Mouse (Mus musculus) inflammation-experienced regulatory T-cells, adult 16 weeks (primary cell): ENCODE measurements around the gene Nmbr. TPM values are rescaled to one million over a fixed set of nuclear protein-coding genes. Genes with fewer than 3 reads are reported as not detected.

ENCODE experiments used
- polyA plus RNA-seq: library from polyadenylated mRNA; unstranded; fragments of 100-300 nt; shearing (Covaris generic); gene quantifications from one replicate; pipeline ENCODE4 v1.2.1, GENCODE M21; 2017

Gene Nmbr
- polyA plus RNA-seq: not detected

DNA sequence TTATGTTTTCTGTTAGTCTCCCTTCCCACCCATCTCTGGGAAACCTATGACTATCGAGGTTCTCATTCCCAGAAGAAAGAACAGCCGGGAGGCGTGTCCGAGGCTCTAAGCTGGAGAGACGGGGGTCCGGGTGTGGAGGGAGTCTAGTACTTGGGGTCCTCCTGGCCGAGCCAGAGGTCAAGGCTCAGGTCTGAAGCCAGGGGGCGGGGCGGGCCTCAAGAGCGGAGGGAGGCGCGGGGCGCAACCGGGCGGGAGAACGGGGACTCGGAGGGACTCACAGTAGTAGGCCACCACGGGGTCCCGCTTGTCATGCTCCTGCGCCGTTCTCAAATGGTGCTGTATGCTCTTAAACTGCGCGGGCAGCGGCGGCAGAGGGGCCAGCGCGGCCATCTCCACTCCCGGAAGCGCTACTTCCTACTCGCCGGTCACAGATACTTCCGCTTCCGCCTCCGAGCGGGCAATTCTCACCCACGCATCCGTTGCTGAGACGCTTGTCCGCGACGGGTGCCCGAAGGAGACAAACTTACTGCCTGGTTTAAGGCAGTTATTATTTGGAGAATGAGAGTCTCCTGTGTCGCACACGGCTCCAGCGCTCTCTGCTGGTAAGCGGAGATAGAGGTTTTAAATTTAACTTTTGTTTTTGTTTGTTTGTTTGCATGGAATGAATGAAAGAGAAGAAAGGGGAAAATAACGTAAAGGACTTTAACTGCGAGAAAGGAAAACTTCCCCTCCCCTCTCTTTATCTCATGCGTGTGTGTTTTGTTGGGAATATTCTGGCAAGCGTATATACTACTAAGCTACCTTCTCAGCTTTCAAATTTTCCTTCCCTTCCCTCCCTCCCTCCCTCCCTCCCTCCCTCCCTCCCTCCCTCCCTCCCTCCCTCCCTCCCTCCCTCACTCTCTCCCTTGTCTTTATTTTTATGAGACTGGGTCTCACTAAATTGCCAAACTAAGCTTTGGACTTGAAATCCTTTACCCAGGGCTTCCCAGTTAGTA lies at the start of gene Nmbr, which contains the start of gene Vta1:
Gene Nmbr (plus strand): TSS at position 520 of the 995 bp plus-strand sequence.
Gene Vta1 (minus strand): TSS at position 489 of the 995 bp plus-strand sequence.

GRCm38 (mm10) chr10:14718114-14718513 lies 12.7 kb downstream of the Nmbr start, which contains the start of gene Gje1:
Gje1 (minus strand) TSS chr10:14718214.

Other genes starting within 250 kb of the Nmbr start
- not detected for gene Adgrg6, start 159.9 kb upstream of the Nmbr start, polyA plus RNA-seq
- 113 TPM for gene Vta1, start within 50 bp of the Nmbr start, polyA plus RNA-seq
- not detected for gene Gje1, start 12.6 kb downstream of the Nmbr start, polyA plus RNA-seq